Mouse (Mus musculus) myocyte (in vitro differentiated cells): ENCODE results near the gene Slc25a42.

ENCODE experiments used
- MAX ChIP-seq: IDR thresholded peaks from one replicate; pipeline ENCODE4 v1.6.1; 2011; ENCODE audit warnings: low read depth, mild to moderate bottlenecking, control low read depth
- POLR2A ChIP-seq: IDR thresholded peaks from one replicate; pipeline ENCODE4 v1.6.1; 2011; ENCODE audit warnings: low read depth, mild to moderate bottlenecking, control low read depth, moderate library complexity; ENCODE audit not compliant: insufficient read length
- POLR2AphosphoS2 ChIP-seq: IDR thresholded peaks from one replicate; pipeline ENCODE4 v1.6.1; 2011; ENCODE audit warnings: low read depth, control low read depth; ENCODE audit not compliant: insufficient read length

- TF ChIP-seq POLR2A: no peak
- no peak for TF ChIP-seq MAX
- TF ChIP-seq POLR2AphosphoS2: no peak
These were observed 4.5 kb upstream of the Slc25a42 start for GRCm38 (mm10) chr8:70216566-70216965.
